Mouse (Mus musculus) small intestine, adult 2 months (tissue): ENCODE data around the gene Sacm1l.

ENCODE experiments used
- CTCF ChIP-seq: fragments of 200-500 bp; IDR thresholded peaks from 2 replicates; pipeline ENCODE4 v1.5.1; 2012; ENCODE audit warnings: low read depth, mild to moderate bottlenecking, control low read depth, inconsistent platforms, low read length, moderate library complexity, mixed read lengths; ENCODE audit not compliant: insufficient replicate concordance, insufficient read length; ENCODE audit errors: extremely low read depth
- POLR2A ChIP-seq: fragments of 200-500 bp; IDR thresholded peaks from 2 replicates; pipeline ENCODE4 v1.6.1; 2012; ENCODE audit warnings: low read depth, mild to moderate bottlenecking, control low read depth, inconsistent platforms, low read length, moderate library complexity

- TF ChIP-seq CTCF (no peak), POLR2A (no peak)
Measured at GRCm38 (mm10) chr9:123515087-123515486, 14.5 kb upstream of the Sacm1l start.
